Mouse (Mus musculus): ENCODE data around the gene Ksr1.

GRCm38 (mm10) chr11:79086787-79087186 lies 59.4 kb downstream of the Ksr1 start:
- TF ChIP-seq CTCF (IDR thresholded peaks at IDR 0.05; ENCODE audit: extremely low read depth, insufficient read length, insufficient replicate concordance, low read depth, low read length) (no peak), POLR2A (IDR thresholded peaks at IDR 0.05; ENCODE audit: low read depth, low read length) (no peak)
